Mouse (Mus musculus) adrenal gland, postnatal 10 days (tissue): Measurements from ENCODE around the gene Parp14. TPM values are rescaled to one million over a fixed set of nuclear protein-coding genes. Genes with fewer than 3 reads are reported as not detected.
"Not testable (repeated sequence)": the region's sequence is repeated elsewhere in the genome, so short reads cannot be mapped to it uniquely, and the experiment has no call there.

Experiments used
- DNase-seq: peaks from one replicate; pipeline ENCODE4 v3.0.0; 2021; ENCODE audit warnings: mixed read lengths
- long read RNA-seq, 2 experiments: library from polyadenylated mRNA; stranded (forward); transcript quantifications; one replicate each; pipeline ENCODE4 v2.0.0; 2021
- total RNA-seq, 2 experiments: library from RNA; stranded (reverse); gene quantifications; 2 replicates each; pipeline ENCODE4 v1.2.3; 2021

Parp14 gene
- total RNA-seq: 10 to 100 TPM in 1 of 2 experiments, 1 to 10 TPM in 1; 7.2 to 12.1 TPM
- long read RNA-seq, experiment 1, partial matches to known transcripts: 1 of 1 reads
- long read RNA-seq, experiment 1, other reads (novel, unspliced or antisense): 0 of 1 reads
- long read RNA-seq, experiment 2, partial matches to known transcripts: 0 of 1 reads
- long read RNA-seq, experiment 2, other reads (novel, unspliced or antisense): 1 of 1 reads

DNA sequence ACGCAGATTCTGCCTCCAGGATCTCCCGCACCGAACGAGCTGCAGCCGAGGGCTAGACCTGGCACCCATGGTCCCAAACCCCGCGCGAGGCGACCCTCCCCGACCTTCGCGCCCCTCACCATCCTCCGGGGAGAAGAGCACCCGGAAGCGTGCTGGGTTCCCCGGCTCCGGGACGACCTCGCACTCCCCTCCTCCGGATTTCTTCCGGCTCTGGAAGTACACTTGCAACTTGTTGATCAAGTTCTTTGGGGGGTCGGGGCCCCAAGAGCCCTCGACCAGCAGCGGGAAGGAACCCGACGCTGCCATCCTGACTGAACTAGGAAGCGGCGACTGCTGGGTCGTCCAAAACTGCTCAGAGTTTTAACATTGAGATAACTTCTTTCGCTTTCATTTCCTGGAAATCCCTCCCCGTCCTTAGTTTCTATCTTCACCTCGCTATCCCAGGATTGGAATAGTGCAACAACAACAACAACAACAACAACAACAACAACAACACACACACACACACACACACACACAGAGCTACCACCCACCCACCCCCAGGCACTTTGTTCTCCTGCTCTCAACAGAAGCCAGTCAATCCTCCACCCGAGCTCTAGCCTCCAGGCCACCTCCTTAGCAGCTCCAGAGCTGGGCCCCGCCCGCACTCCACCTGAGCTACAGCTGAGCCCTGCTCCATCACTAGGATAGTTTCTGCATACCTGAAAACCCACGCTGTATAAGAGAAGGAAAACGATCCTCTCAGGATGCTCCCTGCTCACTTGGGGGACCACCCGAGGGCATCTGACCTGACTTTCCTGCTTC lies at the start of gene Parp14:
Gene Parp14, minus strand, starts transcription at position 497 of the 804 bp plus-strand sequence.
- peak; percentile 64 for DNase-seq

- no peak for DNase-seq
These were observed 47.6 kb upstream of the Parp14 start for GRCm38 (mm10) chr16:35918721-35919543.

GRCm38 (mm10) chr16:35914301-35914700 lies 43.0 kb upstream of the Parp14 start:
- no peak for DNase-seq

- DNase-seq: peak; percentile 30
These were observed 42.2 kb upstream of the Parp14 start for GRCm38 (mm10) chr16:35913526-35913925.

GRCm38 (mm10) chr16:35911449-35911848 lies 40.1 kb upstream of the Parp14 start:
- DNase-seq: no peak

GRCm38 (mm10) chr16:35907432-35908201 lies 36.3 kb upstream of the Parp14 start:
- peak; percentile 40 for DNase-seq

GRCm38 (mm10) chr16:35906887-35907286 lies 35.5 kb upstream of the Parp14 start:
- peak; percentile 32 for DNase-seq

- no peak for DNase-seq
These were observed 34.6 kb upstream of the Parp14 start for GRCm38 (mm10) chr16:35905819-35906485.

DNA sequence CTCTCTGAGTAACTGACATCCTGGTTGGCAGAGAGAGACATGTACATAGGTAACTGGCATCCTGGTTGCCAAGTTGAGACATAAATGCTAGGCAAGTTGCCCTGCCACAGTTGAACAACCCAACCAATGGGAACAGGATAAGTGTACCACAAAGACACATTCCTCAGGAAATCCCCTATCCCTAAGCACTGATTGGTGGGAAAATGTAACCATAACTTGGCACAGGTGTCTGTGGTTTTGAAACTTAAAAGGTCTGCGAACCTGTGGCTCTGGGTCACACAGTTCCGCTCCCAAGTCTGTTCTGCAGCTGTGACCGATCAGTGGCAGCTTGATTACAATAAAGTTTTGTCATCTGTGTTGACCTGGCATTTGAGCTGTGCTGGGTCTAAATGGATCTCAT lies 34.0 kb upstream of the Parp14 start:
- no peak for DNase-seq

GRCm38 (mm10) chr16:35904121-35904736 lies 32.9 kb upstream of the Parp14 start:
- no peak for DNase-seq

DNA sequence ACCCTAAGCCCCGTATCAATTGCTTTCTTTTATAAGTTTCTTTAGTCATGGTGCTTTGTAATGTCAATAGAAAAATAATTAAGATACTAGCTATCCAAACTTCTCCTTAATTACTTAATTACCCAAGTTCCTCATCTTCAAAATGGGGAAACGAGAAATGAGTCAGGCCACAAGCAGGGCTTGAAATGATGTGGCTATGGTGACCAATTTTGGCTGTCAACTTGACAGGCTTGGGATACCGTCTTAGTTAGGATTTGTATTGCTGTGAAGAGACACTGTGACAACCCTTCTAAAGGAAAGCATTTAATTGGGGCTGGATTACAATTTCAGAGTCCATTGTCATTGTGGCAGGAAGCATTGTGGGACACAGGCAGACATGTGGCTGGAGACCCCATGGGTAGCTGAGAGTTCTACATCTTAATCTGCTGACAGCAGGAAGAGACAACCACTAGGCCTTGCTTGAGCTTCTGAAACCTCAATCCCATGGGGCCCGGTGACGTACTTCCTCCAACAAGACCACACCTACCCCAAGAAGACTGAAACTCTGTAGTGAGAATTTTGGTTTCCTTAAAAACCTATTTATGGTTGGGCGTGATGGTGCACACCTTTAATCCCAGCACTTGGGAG lies 31.8 kb upstream of the Parp14 start:
- no peak for DNase-seq

DNA sequence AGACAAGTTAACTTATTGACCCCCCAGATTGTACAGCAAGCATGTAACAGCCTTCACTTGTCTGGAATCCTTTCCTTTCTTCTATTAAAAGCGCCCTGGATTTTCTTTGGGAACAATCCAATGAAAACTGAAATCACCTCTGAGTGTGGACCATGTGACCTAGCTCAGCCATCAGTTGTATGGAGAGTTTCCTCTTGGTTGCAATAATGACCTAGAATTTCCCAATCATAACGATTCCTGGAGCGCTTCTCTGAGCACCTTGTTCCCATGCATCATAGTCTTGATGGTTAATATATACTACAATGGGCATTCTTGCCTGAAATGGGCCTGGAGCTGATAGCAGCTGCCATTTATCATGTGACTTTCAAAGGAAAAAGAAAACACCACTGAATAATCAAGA lies 29.2 kb upstream of the Parp14 start:
- no peak for DNase-seq

DNA sequence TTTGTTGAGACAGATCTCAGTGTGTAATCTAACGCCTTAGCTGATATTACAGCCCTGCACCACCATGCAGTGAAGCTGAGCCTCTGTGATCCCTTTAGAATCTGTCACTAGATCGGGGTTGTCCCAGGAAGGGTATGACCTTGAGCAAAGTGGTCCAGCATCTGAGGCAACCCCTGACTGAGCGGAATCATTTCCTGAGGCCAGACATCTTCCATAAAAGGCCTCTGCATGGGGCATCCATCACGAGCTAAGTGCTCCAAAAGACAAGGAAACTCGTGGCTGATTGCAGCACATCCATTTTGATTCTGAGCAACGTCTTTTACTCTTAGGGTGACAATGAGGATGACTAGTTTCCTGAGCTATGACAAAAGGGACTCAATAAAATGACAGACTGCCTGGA lies 23.7 kb upstream of the Parp14 start:
- DNase-seq: no peak

DNA sequence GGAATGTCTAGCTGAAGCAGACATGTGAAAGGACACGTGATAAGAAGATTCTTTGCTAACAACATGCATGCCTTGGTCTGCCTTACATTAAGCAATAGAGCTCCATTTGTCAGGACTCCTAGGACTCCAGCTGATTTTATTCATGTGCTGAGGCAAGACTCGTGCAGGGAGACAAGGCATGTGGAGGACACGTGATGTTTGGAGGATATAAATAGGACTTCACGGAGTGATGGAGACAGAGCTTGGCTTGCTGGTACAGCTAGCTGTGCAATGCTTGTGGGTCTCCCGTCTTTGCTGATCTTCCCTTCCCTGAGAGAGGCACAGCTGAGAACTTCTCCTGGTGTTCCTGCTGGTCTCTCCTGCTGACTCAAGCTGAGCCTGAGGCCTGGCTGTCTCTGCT lies 20.3 kb upstream of the Parp14 start:
- not testable (repeated sequence) for DNase-seq

DNA sequence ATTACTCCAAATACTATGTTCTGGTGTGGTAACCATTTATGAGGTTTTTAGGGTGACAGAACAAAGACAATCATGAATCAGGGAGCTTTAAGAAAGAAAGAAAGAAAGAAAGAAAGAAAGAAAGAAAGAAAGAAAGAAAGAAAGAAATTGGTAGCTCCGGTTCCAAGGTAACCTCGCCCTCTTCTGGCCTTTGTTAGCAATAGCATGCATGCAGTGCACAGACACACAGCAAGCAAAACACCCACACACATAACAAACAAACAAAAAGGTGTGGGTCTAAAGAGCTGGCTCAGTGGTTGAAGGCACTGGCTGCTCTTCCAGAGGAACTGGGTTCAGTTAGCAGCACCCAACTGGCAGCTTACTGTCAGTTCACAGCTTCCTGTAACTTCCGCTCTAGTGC lies 19.3 kb upstream of the Parp14 start:
- no peak for DNase-seq

DNA sequence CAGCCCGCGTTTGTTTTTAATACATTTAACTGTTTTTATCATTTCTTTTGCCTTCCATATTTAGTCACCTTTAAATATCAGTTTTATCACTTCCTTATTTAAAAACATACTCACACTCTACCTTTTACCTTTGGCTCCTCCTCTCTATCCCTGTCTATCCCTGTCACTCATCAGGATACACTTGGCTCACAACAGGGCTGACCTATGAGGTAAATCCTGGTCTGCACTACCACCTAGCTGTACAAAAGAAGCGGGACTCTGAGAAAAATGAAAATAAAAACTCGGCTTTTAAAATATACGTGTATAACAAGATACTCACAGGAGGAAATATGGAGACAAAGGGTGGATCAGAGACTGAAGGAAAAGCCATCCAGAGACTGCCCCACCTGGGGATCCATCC lies 17.6 kb upstream of the Parp14 start:
- no peak for DNase-seq

DNA sequence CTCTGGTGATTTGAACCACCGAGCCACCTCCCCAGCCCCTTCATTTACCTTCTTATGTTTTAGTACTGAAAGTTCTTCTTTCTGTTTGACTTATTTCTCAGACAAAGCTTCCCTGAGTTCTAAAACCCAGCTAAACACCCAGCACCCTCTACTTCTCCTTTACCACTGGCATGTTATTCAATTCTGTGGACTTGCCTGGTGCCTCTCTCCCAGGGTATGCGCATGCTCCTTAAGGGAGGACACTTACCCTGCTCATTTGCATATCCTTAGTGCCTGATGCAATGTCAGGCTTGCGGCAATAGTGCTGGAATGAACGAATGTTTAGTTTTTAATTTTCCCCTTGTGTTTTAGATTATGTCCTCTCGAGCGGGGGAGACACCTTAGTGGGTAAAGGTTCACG lies 16.8 kb upstream of the Parp14 start:
- peak; percentile 30 for DNase-seq

DNA sequence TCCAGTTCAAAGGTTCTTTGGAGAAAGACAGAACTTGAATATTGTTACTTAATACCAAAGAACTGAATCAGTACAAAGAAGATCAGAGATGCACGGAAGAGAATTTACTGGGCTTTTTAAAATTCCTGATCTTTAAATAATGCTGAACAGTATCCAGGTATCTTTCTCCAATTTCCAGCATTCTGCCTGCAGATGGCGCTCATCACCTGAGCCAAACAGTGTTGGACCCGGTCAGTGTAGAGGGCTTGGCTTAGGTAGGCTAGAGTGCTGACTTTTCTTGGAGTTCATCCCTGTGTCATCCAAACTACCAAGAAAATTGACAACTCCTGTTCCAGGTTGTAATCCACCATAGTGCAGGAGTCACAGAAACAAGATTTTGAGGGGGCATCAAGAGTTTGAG lies 3.1 kb upstream of the Parp14 start:
- peak; percentile 82 for DNase-seq

- DNase-seq: no peak
These were observed 1.2 kb upstream of the Parp14 start for GRCm38 (mm10) chr16:35872410-35873006.

DNA sequence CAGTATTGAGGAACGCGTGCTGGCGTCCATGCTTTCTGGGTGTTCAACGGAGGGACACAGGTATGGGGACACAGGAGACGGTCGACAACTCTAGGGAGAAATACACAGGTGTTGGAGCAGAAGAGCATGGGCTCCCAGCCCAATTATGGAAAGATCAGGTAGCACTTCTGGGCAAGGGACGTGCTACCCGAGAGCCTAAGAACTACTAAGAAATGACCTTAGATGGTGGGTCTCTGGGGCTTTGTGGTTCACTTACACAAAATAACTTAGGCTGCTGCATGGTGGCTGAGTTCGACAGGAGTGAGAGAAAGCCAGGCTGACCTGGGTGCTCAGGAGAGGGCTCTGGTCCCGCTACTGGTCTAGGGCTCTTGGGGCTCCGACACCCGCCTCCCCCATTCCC lies 554 bp upstream of the Parp14 start:
- no peak for DNase-seq
